Comparison of ENCODE assay signal across 20 mouse cellular contexts in genomic region chr3:143995045-143995444, GRCm38 (mm10).
DNase-seq lines count a peak whose midpoint lies in the region; ATAC-seq and TF ChIP-seq lines count a peak whose summit lies in the region.
"Had no signal": no experiment of that assay in that cellular context is flagged by ENCODE, and none has a peak within 500 bp of the region (broad histone marks: within the 10 kb centered on the region; RNA-seq: fewer than 3 reads in every experiment).

No protein-coding gene starts in this region.

- DNase-seq in kidney, adult 8-10 months, result no peak
- no peak for DNase-seq in lung, postnatal 0 days (ENCODE audit: low spot score)
- DNase-seq in lung, postnatal 4 days, result no peak
- no peak for DNase-seq in midbrain, postnatal 0 days (ENCODE audit: low spot score)
- DNase-seq: adrenal gland, postnatal 10 days; cerebellum, adult 9-10 months; gastrocnemius, postnatal 36 days; heart, postnatal 10 days; kidney, postnatal 10 days; liver; thymus, postnatal 36 days had no signal

- H3K9me3 ChIP-seq in forebrain, embryonic 13.5 days (replicated peaks), result no peaks in the 10 kb centered on the region
- no peaks in the 10 kb centered on the region for H3K9me3 ChIP-seq in forebrain, embryonic 12.5 days
- H3K9me3 ChIP-seq in kidney, embryonic 14.5 days (ENCODE audit: control insufficient read depth, low read length), result no peaks in the 10 kb centered on the region
- H3K9me3 ChIP-seq in lung, postnatal 0 days (ENCODE audit: low read length), result no peaks in the 10 kb centered on the region
- no peaks in the 10 kb centered on the region for H3K9me3 ChIP-seq in midbrain, postnatal 0 days (ENCODE audit: low read length)
- H3K9me3 ChIP-seq: embryonic facial prominence, embryonic 12.5 days; hindbrain, embryonic 15.5 days; neural tube, embryonic 15.5 days had no signal

- TF ChIP-seq CTCF in lung, postnatal 0 days (IDR thresholded peaks at IDR 0.05), result no peak
- no peak for TF ChIP-seq CTCF in midbrain, postnatal 0 days (IDR thresholded peaks at IDR 0.05)

- no peak overlapping the region for H3K4me3 ChIP-seq in forebrain, embryonic 13.5 days
- H3K4me3 ChIP-seq in forebrain, embryonic 12.5 days (replicated peaks), result no peak overlapping the region
- no peak overlapping the region for H3K4me3 ChIP-seq in kidney, embryonic 14.5 days (ENCODE audit: low read length)
- H3K4me3 ChIP-seq in lung, postnatal 0 days (ENCODE audit: low read depth, low read length), result no peak overlapping the region
- no peak overlapping the region for H3K4me3 ChIP-seq in midbrain, postnatal 0 days (ENCODE audit: low read depth, low read length)
- H3K4me3 ChIP-seq: embryonic facial prominence, embryonic 12.5 days; hindbrain, embryonic 15.5 days; neural tube, embryonic 15.5 days had no signal

- WGBS in forebrain, embryonic 13.5 days, result 91% methylated on average over 3 of the region's 3 CpGs
- 95% methylated on average over 3 of the region's 3 CpGs for WGBS in forebrain, embryonic 12.5 days
- WGBS in kidney, embryonic 14.5 days, result 89% methylated on average over 3 of the region's 3 CpGs
- WGBS in lung, postnatal 0 days, result 81% methylated on average over 3 of the region's 3 CpGs
- WGBS in midbrain, postnatal 0 days, result 94% methylated on average over 3 of the region's 3 CpGs

- TF ChIP-seq EP300 in lung, postnatal 0 days (IDR thresholded peaks at IDR 0.05), result no peak

- 0 out of 2 replicates have a peak, but pooled peaks have one; percentile 36 for ATAC-seq in forebrain, embryonic 13.5 days
- no peak for ATAC-seq in forebrain, embryonic 12.5 days (ENCODE audit: low FRiP score)
- peak; percentile 55; the same call in 1 of the 2 replicates for ATAC-seq in kidney, embryonic 14.5 days (ENCODE audit: low FRiP score, low TSS enrichment)
- peak; percentile 32; the same call in 1 of the 2 replicates for ATAC-seq in lung, postnatal 0 days
- 0 out of 2 replicates have a peak, but pooled peaks have one; percentile 44 for ATAC-seq in midbrain, postnatal 0 days (ENCODE audit: low FRiP score)
- ATAC-seq: activated CD4-positive, CD25-positive, alpha-beta regulatory T cell, adult 4 months; intestine, embryonic 16.5 days had no signal

- no peak overlapping the region for H3K27ac ChIP-seq in forebrain, embryonic 13.5 days
- no peak overlapping the region for H3K27ac ChIP-seq in forebrain, embryonic 12.5 days
- no peak overlapping the region for H3K27ac ChIP-seq in kidney, embryonic 14.5 days (ENCODE audit: low read depth, low read length)
- H3K27ac ChIP-seq in lung, postnatal 0 days (ENCODE audit: low read length), result no peak overlapping the region
- no peak overlapping the region for H3K27ac ChIP-seq in midbrain, postnatal 0 days (ENCODE audit: low read depth, low read length)
- H3K27ac ChIP-seq: embryonic facial prominence, embryonic 12.5 days; hindbrain, embryonic 15.5 days; neural tube, embryonic 15.5 days had no signal

- peaks cover 6% of the 10 kb centered on the region for H3K4me1 ChIP-seq in forebrain, embryonic 13.5 days
- no peaks in the 10 kb centered on the region for H3K4me1 ChIP-seq in forebrain, embryonic 12.5 days
- no peaks in the 10 kb centered on the region for H3K4me1 ChIP-seq in kidney, embryonic 14.5 days (ENCODE audit: control insufficient read depth, insufficient read depth, low read length)
- H3K4me1 ChIP-seq in lung, postnatal 0 days (ENCODE audit: insufficient read depth, low read depth, low read length), result no peaks in the 10 kb centered on the region
- H3K4me1 ChIP-seq in midbrain, postnatal 0 days (ENCODE audit: insufficient read depth, low read length), result no peaks in the 10 kb centered on the region
- H3K4me1 ChIP-seq: embryonic facial prominence, embryonic 12.5 days; hindbrain, embryonic 15.5 days; neural tube, embryonic 15.5 days had no signal

- H3K4me2 ChIP-seq in forebrain, embryonic 13.5 days, result no peak overlapping the region
- no peak overlapping the region for H3K4me2 ChIP-seq in forebrain, embryonic 12.5 days
- H3K4me2 ChIP-seq in kidney, embryonic 14.5 days (replicated peaks; ENCODE audit: low read depth, low read length), result no peak overlapping the region
- no peak overlapping the region for H3K4me2 ChIP-seq in lung, postnatal 0 days (replicated peaks; ENCODE audit: low read depth, low read length)
- no peak overlapping the region for H3K4me2 ChIP-seq in midbrain, postnatal 0 days (ENCODE audit: low read depth, low read length, poor library complexity, severe bottlenecking)
- H3K4me2 ChIP-seq: embryonic facial prominence, embryonic 12.5 days; hindbrain, embryonic 15.5 days; neural tube, embryonic 15.5 days had no signal

- H3K9ac ChIP-seq in forebrain, embryonic 13.5 days, result no peak overlapping the region
- no peak overlapping the region for H3K9ac ChIP-seq in forebrain, embryonic 12.5 days
- H3K9ac ChIP-seq in kidney, embryonic 14.5 days (ENCODE audit: low read depth, low read length), result no peak overlapping the region
- no peak overlapping the region for H3K9ac ChIP-seq in lung, postnatal 0 days (replicated peaks; ENCODE audit: low read depth)
- H3K9ac ChIP-seq in midbrain, postnatal 0 days (replicated peaks; ENCODE audit: low read length, poor library complexity, severe bottlenecking), result no peak overlapping the region
- H3K9ac ChIP-seq: embryonic facial prominence, embryonic 12.5 days; hindbrain, embryonic 15.5 days; neural tube, embryonic 15.5 days had no signal

- H3K27me3 ChIP-seq in forebrain, embryonic 13.5 days, result no peaks in the 10 kb centered on the region
- H3K27me3 ChIP-seq in forebrain, embryonic 12.5 days, result no peaks in the 10 kb centered on the region
- no peaks in the 10 kb centered on the region for H3K27me3 ChIP-seq in kidney, embryonic 14.5 days (ENCODE audit: control insufficient read depth, insufficient read depth, low read length)
- H3K27me3 ChIP-seq in lung, postnatal 0 days (replicated peaks; ENCODE audit: insufficient read depth, low read length), result no peaks in the 10 kb centered on the region
- no peaks in the 10 kb centered on the region for H3K27me3 ChIP-seq in midbrain, postnatal 0 days (ENCODE audit: insufficient read depth, low read length)
- H3K27me3 ChIP-seq: embryonic facial prominence, embryonic 12.5 days; hindbrain, embryonic 15.5 days; neural tube, embryonic 15.5 days had no signal

- H3K36me3 ChIP-seq in forebrain, embryonic 13.5 days (ENCODE audit: poor library complexity, severe bottlenecking), result no peaks in the 10 kb centered on the region
- no peaks in the 10 kb centered on the region for H3K36me3 ChIP-seq in forebrain, embryonic 12.5 days (replicated peaks)
- no peaks in the 10 kb centered on the region for H3K36me3 ChIP-seq in kidney, embryonic 14.5 days (ENCODE audit: control insufficient read depth, insufficient read depth, low read length)
- H3K36me3 ChIP-seq in lung, postnatal 0 days (ENCODE audit: insufficient read depth, low read length), result no peaks in the 10 kb centered on the region
- no peaks in the 10 kb centered on the region for H3K36me3 ChIP-seq in midbrain, postnatal 0 days (ENCODE audit: insufficient read depth, low read length)
- H3K36me3 ChIP-seq: embryonic facial prominence, embryonic 12.5 days; G1E; hindbrain, embryonic 15.5 days; neural tube, embryonic 15.5 days had no signal
